Mouse (Mus musculus) spleen, adult 18-20 months (tissue): ENCODE measurements around the gene Serp2.

ENCODE experiments used
- DNase-seq, 2 experiments: peaks; one replicate each; pipeline ENCODE4 v3.0.0; 2022; ENCODE audit warnings: mixed read lengths in 2 of 2

The Serp2 gene

DNA sequence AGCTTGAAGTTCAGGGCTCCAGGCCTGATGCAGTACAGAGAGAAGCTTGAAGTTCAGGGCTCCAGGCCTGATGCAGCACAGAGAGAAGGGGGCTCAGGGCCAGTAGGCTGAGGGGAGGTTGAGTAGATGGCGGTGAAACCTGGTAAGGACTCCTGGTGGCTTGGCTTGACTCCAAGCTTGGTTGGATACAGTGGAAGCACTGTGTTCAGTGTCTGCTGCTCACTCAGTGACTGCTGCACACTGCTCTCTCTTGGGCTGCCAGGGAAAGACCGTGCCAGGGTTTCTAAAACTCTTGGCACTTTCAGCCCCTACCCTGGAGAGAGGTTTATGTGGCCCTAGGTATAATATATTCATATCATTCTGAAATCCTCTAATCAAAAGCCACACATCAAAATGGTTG is 67.6 kb downstream of the Serp2 start:
- no peak for DNase-seq

DNA sequence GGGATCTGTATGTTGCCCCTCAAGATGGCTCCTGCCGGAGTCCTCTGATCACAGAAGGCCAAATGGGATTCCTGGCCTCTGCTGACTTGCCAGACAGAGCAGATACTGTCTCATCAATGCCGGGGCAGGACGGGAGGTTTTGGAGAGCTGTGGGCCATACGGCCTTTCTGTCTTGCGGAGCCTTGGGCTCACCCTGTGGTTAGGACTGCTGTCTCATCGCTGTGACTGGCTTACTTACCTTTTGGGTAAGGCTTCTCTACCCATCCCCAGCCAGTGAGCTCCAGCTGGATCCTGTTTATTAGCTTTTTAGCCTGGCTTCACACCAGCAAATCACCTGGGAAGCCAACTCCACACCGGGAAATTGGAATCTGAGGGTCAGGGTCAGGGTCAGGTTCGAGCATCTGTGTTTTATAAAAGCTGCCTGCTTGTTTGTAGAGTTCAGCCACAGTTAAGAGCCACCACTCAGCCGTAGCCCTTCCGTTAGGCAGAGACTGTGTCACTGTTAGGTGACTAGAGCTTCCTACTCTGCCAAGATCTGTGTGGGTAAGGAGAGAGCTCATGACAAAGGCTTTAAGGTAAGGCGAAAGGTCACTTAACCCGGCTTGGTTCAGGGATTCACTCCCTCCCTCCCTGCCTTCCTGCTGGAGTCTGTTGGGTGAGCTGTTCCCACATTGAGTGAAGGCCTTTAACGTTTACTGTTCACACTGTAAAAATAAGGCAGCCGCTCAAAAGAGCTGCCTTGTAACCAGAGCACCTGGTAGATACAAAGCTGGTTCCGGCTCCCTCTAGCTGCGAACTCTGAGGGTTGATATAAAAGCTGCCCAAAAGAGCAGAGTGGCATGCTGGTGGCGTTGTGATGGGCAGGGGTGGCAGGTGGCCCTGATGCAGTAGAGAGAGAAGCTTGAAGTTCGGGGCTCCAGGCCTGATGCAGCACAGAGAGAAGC is 68.3 kb downstream of the Serp2 start:
- DNase-seq, result no peak

DNA sequence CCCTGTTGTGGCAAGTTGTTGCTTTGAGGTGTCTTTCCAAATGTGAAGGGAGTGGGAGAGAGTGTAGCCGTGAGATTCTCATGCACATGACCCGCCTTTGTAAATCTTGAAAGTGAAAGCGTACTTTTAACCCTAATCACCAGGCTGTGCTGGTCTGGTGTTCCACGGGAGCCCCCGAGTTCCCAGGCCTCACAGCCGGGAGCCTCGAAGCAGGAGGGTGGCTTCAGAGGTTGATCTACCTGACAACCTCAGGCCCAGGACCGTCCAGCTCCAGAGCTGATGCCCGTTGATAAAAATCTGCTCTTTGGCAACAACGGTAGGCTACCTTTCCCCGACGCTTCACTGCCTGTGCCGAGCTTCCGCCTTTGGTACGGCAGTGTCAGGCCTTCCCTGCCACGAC is 69.1 kb downstream of the Serp2 start:
- no peak for DNase-seq

DNA sequence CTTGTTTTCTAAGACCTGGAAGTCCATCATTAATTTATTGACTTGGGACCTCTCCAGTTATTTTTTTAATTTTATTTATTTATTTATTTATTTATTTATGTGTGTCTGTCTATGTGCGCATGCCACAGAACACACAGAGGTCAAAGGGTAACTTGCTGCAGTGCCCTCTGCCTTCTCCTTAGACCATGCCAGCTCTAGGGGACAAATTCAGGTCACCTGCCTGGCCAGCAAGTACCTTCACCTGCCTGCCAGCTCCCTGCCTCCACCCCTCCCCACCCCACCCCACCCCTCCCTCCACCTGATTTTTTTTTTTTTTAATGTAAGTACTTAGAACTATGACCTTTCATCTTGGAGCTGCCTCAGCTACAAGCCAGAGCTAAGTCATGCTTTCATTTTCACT is 73.0 kb downstream of the Serp2 start:
- no peak for DNase-seq
